In genomic region chr2:162484036-162484435, GRCm38 (mm10) we compare ENCODE assay signal across 14 mouse cellular contexts.
"Had no signal": no experiment of that assay in that cellular context is flagged by ENCODE, and none has a peak within 500 bp of the region (broad histone marks: within the 10 kb centered on the region; RNA-seq: fewer than 3 reads in every experiment).

No protein-coding gene starts in this region.

- H3K36me3 ChIP-seq: limb, embryonic 12.5 days; midbrain, embryonic 10.5 days; neural tube, embryonic 15.5 days had no signal

- H3K4me3 ChIP-seq: limb, embryonic 12.5 days; midbrain, embryonic 10.5 days; myocyte; neural tube, embryonic 15.5 days had no signal

- DNase-seq: kidney, adult 2 months; kidney, postnatal 36 days; layer of hippocampus, adult 9-11 months; layer of hippocampus, postnatal 36 days; lung, adult 18-20 months; lung, postnatal 4 days; right cerebral cortex, adult 18-20 months; right cerebral cortex, postnatal 25 days had no signal

- H3K4me2 ChIP-seq: limb, embryonic 12.5 days; neural tube, embryonic 15.5 days had no signal

- H3K9me3 ChIP-seq: limb, embryonic 12.5 days; midbrain, embryonic 10.5 days; neural tube, embryonic 15.5 days had no signal

- H3K9ac ChIP-seq: limb, embryonic 12.5 days; liver, embryonic 14.5 days; neural tube, embryonic 15.5 days had no signal

- H3K4me1 ChIP-seq: midbrain, embryonic 10.5 days; neural tube, embryonic 15.5 days had no signal

- H3K27me3 ChIP-seq: limb, embryonic 12.5 days; neural tube, embryonic 15.5 days had no signal

- ATAC-seq: lung, postnatal 0 days had no signal

- H3K27ac ChIP-seq: limb, embryonic 12.5 days; liver, embryonic 14.5 days; midbrain, embryonic 10.5 days; neural tube, embryonic 15.5 days had no signal
